Mouse (Mus musculus) forebrain, embryonic 15.5 days (tissue): ENCODE measurements around the gene Ptpn13. TPM values are rescaled to one million over a fixed set of nuclear protein-coding genes. Genes with fewer than 3 reads are reported as not detected.

ENCODE experiments used
- polyA plus RNA-seq: library from polyadenylated mRNA; unstranded; fragments of >200 nt; fragmentation: Nextera tagmentation; extraction: Ambion mirVana; gene quantifications from 2 replicates; pipeline ENCODE4 v1.2.1, GENCODE M21; 2015

Ptpn13 gene
- polyA plus RNA-seq, 1 experiment from 2014 or later, result 4.4 TPM

Other genes starting within 250 kb of the Ptpn13 start
- gene Mapk10, start 213.9 kb upstream of the Ptpn13 start, polyA plus RNA-seq, result 76.5 and 83.9 TPM in 2 replicates
- 0.17 TPM in 1 of 2 replicates, not detected in the other for gene Slc10a6, start 204.2 kb downstream of the Ptpn13 start, polyA plus RNA-seq
- 0.31 and 0.62 TPM in 2 replicates for gene 1700016H13Rik, start 230.8 kb downstream of the Ptpn13 start, polyA plus RNA-seq